Mouse (Mus musculus) adipocyte (in vitro differentiated cells): ENCODE measurements around the gene Atp6v1g2.
A peak's percentile ranks its signal among the peaks of the same experiment; 100 is the strongest.
"Not testable (repeated sequence)": the region's sequence is repeated elsewhere in the genome, so short reads cannot be mapped to it uniquely, and the experiment has no call there.

Experiments
- DNase-seq: peaks from one replicate; pipeline ENCODE4 v3.0.0-alpha.2; 2016; ENCODE audit warnings: low spot score

The Atp6v1g2 gene

DNA sequence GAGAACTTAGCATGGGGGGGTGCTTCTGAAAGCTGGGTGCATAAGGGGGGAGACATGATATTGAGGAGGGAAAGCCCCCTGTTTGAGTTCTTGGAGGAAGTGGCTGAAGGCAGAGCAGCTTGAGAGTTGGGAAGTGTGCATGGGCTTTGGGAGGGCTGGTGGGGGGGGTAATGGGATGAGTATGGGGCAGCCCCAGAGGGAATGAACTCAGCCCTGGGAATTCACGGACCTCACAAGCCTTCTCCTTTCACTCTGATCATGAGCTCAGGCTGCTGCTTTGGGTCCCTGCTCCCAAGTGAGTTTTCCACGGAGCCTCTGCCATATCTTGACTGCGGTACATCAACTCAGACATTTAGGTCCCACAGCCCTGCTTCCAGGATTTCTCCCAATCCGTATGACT is 31.0 kb upstream of the Atp6v1g2 start:
- no peak for DNase-seq

DNA sequence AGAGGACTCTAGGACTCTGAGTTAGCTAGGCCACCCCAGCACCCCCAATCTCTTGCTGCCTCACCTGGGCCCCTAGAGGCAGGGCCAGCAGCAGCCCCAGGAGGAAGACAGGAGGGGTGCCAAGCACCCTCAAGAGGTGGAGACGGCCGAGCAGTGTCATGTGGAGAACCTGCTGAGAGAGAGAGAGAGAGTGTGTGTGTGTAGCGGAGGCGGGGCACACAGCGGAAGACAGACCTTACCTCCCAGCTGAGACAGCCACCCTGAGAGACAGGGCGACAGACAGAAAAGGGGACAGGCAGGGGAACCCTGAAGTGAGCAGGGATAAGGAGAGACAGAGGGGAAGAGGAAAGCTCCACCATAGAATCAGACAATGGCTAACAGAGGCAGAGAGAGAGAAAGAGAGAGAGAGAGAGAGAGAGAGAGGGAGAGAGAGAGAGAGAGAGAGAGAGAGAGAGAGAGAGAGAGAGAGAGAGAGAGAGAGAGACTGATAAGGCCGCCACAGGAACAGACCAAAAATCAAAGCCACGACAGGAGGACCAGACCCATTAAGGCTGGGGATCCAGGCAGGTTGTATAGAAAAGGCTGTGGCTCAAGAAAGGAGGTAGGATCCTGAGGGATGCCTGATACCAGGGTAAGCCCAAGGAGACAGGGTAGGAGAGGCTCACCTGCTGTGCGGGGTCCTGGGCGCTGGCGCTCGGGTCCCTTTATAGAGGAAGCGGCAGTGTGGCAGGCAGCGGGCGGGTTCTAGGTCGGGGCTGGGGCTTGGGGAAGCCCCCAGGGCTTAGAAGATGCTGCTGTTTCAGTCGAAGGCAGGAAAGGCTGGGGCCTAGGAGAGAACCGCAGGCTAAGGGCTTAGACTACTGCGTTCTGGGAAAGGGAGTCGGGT is 28.7 kb upstream of the Atp6v1g2 start, which contains the start of gene Lta:
Gene Lta (minus strand): TSS at position 858 of the 886 bp plus-strand sequence.
- DNase-seq = no peak

DNA sequence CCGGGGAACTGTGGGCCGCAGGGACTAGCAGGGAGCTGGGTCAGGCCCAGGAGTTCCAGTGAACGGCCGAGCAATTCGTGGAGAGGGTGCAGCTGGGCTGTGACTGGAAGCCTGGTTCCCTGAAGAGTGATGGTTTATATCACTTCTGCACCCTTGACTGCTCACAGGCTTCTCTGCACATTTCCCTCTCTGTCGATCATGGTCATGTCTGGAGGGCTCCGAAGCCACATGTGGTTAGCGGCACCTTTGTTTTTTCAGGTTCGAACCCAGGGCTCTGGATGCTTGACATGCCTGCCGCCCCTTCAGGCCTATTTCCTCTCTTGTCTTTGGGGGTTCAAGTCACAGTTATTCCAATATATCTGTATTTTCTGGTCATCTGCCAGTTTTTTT is 28.1 kb upstream of the Atp6v1g2 start:
- DNase-seq = no peak

DNA sequence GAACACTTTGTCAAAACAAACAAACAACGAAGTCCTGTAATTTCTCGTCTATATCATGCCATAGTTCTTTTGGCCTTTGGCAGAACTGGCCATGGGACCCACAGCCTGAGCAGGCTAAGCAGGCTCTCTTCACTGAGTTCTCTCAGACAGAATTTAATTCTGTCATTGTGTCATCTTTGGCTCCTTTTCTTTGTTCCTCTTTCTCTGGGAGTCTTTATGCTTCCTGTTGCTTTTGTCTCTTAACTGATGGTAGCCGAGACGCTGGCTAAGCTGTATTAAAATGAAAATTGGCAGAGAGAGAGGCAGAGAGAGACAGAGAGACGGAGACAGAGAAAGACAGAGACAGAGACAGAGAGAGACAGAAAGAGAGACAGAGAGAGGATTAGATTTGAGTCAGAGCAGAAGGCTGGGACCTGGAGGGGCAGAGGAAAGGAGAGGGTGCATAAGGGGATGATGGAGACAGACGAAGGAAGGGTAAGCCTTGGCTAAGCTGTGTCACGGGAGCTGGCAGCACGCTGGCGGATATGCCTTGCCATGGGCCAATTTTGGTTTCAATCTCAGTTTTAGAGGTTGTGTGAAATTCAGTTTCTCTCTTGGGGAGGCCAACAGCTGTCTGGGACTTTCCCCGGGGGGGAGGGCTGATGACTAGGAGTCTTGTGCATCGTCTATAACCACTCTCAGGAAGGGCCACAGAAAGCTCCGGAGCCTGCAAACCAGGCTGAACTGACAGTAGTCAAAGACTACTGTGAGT is 23.5 kb upstream of the Atp6v1g2 start:
- DNase-seq = no peak

DNA sequence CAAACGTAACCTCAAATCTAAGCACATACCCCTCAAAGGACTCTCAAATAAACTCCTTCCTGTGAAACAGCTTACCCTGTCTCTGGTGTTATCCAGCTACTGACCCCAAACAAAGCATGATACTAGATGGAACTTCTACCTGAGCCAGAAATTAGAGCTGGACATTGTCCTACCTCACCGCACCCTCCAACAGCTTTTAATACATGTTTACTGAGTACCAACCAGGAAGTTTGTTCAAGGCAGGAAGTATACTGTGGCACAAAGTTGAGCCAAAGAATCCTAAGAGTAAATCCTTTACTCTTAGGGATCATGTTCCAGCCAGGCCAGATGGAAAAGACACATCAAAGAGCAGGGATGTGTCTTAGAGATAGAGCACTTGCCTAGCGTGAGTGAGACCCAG is 22.9 kb upstream of the Atp6v1g2 start:
- DNase-seq = no peak

DNA sequence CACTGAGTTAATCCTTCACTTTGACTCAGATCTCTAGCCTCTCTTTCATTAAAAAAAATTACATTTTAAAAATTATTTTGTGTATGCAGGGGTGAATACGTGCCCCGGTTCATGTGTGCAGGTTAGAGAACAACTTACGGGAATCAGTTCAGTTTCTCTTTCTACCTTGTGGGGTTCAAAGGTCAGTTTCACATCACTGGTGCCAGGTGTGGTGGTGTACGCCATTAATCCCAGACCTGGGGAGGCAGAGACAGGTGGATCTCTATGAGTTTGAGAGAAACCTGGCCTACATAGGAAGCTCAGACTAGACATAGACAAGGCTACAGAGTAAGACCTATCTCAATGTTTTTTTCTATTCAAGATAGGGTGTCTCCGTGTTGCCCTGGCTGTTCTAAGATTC is 20.4 kb upstream of the Atp6v1g2 start:
- DNase-seq = no peak

DNA sequence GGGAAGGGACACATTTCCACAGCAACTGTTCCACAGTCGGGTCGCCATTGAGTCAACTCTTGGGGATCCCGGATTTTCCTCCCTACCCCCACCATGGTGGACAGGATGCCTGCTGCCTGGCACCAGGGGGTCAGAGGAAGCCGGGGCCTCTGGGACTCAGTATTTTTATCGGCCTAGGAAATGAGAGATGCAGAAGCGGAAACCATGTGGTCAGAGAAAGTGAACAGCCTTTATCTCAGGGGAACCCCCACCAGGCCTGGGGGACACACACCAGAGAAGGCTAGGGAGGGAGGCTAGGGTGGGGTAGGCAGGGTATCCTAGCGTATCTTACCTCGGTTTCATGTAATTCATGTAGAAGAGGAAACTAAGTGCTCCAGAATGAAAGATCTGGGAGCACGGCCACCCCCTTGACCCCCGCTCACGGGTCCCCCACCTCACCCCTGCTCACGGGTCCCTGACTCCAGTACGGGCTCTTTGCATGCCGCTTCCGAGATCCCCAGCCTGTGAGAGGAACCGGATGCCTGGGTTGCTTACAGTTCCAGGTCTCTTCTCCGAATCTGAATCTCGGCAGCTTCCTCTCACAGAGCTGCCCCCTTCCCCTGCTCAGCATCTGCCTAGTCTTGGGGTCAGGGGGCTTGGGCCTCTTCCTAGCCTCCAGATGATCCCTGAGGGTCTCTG is 14.8 kb upstream of the Atp6v1g2 start:
- DNase-seq = no peak

DNA sequence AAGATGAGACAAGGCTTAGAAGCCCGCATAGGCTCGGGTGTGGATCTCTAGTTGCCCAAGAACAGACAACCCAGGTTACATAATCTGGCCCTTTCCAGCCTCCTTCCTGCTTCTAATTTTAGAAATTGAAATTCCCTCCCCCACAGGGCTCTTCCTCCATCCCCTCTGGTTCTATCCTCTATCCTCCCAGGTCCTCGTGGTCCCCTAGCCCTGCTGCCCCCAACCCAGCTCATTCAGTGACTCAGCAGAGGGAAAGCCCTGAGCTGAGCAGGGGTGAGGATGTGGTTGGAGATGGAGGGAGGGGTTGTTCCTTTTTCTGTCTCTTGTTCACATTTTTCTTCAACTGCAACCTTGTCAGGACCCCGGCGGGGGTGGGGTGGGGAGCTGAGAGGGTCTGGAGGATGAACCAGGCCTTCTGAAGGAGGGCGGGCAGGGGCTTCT is 13.8 kb upstream of the Atp6v1g2 start:
- DNase-seq = no peak

DNA sequence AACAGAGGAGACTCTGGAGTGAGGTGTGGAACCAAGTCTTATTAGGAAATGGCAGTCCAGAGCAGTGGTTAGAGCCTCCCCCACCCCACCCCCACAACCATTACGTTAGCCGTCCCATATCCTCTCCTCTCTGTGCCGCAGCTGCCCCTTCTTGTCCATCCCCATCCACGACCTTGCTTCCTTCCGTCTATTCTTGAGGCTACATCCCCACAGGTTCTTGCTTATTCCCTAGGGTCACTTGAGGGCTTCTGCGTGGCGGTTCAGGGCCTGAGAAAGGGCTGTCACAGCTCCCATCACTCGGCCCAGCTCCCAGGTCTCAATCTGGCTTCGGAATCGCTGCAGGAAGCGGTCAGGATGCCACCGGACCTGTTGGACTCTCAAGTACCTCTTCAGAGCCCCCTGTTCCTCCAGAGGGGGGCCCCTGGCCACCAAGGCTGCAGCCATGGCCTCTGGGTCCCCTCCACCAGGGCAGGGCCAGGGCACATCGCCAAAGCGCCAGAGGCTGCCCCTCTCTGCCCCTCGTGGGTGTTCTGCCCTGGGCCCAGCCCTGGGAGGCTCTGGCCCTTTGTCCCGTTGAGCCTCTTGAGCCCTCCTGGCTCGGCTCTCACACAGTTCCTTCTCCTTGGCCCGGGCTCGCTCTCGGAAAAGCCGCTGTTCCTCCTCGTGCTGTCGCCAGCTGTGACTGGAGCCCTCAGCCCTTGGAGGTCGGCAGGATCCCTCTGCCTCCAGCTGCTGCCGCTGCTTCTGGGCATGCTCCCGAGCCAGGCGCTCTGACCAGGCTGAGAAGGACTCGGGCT is 13.1 kb upstream of the Atp6v1g2 start, which contains the start of gene Gm16181:
Gene Gm16181 (plus strand): TSS at position 679 of the 797 bp plus-strand sequence.
- DNase-seq = no peak

DNA sequence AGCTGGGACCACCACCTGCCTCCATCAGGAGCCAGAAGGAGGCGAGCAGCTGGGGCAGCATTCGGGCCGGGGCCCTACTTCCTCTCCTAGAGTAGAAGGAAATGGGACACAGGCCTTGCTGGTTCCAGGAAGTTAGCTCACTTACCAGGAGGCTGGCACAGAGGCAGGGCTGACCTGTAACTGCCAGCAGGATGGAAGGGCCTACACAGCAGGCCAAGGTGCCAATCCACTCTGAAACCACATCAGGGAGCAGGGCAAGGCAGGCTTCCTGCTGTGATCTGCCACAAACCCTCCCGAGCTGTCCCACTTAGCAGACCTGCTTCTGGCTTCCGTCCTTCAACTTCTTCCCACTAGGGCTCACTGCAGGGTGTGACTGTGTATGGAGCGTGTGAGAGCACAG is 11.2 kb upstream of the Atp6v1g2 start:
- no peak for DNase-seq

DNA sequence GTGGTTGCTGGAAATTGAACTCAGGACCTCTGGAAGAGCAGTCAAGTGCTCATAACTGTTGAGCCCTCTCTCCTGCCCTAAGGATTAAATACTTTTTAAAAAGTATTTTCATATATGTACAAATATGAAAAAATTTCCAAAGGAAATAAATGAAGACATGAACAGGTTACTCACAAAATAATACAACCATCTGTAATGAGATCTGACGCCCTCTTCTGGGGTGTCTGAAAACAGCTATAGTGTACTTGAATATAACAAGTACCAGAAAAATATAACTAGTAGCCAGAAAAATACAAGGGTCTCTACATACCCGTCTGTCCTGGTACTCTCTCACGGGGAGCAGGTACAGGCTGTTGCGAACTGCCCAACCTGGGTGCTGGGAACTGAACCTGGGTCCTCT is 8.8 kb upstream of the Atp6v1g2 start:
- no peak for DNase-seq

DNA sequence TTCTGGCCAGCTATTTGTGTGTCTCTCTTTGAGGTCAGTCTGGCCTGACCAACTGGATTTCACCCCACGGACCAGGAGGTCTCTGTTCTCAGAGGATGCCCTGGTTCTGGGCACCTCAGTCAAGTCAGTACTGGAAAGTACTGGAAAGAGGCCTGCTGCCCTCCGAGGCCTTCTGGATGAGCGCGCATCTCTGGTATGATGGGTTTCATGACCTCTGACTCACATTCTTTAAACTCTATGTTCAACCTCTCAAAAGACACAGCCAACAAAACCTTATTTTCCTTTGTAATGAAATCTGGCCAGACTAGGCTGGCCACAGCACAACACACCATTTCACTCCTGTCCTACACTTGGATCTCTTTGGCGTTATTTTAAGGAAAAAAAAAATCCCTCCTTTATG is 8.0 kb upstream of the Atp6v1g2 start:
- no peak for DNase-seq

DNA sequence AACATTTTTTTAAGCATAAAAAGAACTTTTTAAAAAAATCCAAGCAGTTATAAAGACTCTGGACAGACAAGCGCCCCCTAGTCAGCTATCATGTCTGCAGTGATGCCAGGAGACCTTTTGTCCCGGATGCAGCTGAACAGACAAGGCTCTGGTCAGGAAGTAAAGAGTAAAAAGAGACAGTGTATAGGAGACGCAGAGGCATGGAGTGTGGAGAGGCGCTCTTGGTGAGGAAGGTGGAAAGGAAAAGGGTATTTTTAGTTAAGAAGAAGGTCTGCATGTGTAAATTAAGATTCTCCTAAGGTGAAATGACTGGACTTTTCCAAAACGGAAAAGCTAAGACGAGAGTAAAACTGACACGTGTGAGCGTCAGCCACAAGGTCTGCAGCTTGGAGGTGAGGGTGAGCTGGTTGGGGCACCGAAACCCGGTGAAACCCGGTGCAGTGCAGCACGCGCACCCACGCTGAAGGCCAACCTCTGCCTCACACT is 6.9 kb upstream of the Atp6v1g2 start:
- DNase-seq = no peak

DNA sequence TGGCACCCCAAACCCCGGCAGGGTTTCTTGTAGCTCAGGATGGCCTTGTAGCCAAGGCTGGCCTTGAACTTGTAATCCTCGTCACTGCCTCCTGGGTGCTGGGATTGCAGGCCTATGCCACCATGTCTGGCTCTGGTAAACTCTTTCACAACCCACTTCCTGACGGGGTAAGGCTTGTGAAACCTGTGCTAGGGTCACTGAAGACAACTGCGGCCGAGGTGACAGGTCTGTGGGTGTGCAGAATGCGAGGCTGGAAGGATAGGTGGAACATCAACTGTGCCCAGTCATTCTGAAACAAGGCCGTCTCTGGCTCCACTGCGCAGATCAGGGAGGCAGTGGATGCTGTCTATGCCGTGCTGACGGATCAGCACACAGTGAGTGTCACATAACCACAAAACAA is 2.4 kb upstream of the Atp6v1g2 start:
- no peak for DNase-seq

DNA sequence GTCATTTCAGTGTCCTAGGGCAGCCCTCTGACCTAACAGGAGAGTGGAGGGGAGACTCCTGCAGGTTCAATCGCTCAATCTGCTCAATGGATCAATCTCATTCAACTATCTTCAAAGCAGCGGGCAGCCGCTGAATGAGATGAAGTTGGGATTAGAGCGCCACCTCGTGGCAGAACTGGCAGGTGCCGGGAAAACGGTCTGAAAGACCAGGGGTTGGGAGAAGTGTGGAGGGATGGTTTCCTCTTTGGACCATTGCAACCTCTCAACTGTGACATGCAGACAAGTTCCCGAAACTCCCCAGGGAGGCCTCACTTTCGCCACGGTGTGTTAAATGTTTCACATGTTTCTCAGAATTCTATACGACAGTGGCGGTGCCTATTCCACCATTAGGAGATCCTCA is 1.4 kb upstream of the Atp6v1g2 start:
- DNase-seq = peak; percentile 80

DNA sequence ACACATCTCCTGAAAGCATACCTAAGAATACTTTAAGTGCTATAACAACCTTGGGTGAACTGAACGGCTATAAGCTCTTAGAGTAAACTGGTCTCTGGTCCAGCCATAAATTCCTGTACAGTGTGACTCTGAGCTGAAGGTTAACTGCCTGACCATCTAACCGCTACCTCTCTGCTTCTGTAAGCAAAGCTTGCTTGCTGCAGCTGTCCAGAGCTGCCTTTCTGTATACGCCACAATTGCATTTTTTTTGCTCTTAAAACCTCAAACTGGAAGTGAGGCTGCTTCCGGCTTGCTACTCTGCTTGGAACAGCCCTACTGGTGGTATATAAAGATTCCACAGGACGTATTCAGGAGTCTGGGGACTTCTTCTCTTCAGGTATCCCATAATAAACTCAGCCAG is 801 bp upstream of the Atp6v1g2 start:
- no peak for DNase-seq

DNA sequence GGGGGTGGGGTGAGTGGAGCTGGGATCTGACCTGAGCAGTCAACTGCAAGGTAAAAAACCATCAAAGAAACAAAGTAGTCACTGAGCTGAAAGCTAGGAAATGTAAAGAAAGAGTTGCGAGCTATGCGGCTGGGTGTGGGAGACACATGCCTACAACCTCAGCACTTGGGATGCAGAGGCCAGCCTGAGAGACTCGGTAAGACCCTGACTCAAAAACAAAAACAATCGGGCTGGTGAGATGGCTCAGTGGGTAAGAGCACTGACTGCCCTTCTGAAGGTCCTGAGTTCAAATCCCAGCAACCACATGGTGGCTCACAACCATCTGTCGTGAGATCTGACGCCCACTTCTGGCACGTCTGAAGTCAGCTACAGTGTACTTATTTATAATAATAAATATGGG is 630 bp downstream of the Atp6v1g2 start:
- DNase-seq = not testable (repeated sequence)

DNA sequence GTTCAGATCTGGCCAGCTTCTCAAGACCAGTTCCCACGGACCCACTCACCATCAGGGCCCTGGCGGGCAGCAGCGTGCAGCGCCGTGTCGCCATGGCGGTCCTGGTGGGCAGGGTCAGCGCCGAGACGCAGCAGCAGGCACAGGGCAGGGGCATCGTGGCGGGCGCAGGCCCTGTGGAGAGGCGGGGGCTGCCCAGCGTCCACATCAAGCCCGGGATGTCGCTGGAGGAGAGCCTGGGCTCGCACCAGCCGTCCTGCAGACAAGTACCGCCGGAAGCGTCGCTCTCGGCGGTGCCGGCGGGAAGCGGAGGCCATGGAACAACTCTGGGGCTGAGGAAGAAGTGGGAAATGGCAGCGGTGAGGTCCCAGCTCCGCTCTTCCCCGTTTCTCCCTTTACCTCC is 1.4 kb downstream of the Atp6v1g2 start:
- DNase-seq = no peak

DNA sequence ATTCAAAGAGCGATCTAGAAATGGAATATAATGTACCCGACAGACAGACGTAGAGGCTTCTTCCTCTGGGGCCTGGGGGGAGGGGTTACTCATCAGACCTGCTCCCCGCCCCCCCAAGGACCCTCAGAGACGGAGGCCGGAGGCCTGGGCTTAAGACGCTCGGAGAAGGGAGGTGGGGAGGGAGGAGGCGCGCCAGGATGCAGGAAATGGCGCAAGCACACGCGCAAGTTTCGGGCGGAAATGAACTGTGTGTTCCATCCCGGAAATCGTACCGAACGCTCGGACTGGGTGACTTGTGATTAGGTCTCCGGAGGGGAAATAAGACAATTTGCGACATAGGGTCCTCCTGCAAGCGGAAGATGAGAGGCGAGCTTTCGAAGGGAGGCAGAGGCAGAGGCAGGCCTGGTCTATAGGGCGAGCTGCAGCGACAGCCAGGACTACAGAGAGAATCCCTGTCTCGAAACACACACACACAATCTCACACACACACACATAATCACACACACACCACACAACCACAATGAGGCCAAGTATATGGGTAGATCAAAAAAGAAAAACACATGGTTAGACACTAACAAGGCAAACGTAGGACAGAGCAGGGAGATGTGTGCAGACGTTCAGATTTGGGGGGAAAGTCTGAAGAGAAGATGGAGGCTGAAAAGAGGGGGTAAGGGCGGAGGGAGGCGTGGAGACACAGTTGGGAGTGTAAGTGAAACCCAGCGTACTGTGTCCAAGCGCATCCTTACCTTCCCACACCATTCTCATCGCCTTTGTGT is 2.3 kb downstream of the Atp6v1g2 start, which contains the start of gene Nfkbil1:
Gene Nfkbil1 (minus strand): TSS at position 179 of the 776 bp plus-strand sequence.
- DNase-seq = peak; percentile 99

DNA sequence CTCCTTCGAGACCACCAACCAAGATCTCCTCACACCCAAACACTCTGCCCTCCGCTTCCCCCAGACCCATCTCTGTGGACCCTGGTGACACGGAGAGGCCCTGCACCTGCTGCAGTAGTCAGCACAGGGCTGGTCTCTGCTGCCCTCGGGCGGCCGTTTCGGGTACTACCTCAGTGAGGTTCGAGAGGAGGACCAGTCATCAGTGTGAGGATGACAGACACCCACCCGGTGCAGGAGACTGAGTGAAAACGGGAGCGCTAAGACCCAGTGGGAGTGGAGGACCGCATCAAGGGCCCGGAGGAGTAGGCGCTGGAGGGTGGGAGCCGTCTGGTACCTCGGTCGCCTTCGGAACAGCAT is 2.9 kb downstream of the Atp6v1g2 start:
- DNase-seq = peak; percentile 93

DNA sequence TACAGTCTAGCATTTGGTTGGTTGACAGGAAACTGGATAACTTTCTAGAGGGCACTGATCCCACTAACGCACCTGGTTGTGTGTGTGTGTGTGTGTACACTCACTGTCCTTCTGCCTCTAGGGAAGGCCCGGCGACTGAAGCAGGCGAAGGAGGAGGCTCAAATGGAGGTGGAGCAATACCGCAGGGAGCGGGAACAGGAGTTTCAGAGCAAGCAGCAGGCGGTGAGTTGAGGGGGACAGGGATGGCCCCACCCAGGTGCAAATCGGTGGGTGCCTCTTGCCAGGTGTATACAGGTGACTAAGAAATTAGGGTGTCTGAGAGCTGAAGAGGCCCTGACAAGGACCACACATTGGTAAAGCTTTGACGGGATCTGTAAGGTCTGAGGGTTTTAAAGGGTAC is 3.5 kb downstream of the Atp6v1g2 start:
- DNase-seq = no peak
